Mouse (Mus musculus) heart, postnatal 0 days (tissue): ENCODE measurements around the gene Fam78b.

Source experiments
- CTCF ChIP-seq: IDR thresholded peaks from 2 replicates; pipeline ENCODE4 v1.5.1; 2016; ENCODE audit warnings: antibody characterized with exemption, control low read depth, low read depth
- EP300 ChIP-seq: IDR thresholded peaks from 2 replicates; pipeline ENCODE4 v1.6.1; 2016; ENCODE audit warnings: antibody characterized with exemption, low read depth

GRCm38 (mm10) chr1:167046169-167046927, 45.1 kb downstream of the Fam78b start:
- TF ChIP-seq EP300 (no peak), CTCF (no peak)
